Mouse (Mus musculus): ENCODE measurements at regions not wholly inside any gene's neighbourhood (a gene's known extent, or its start where the extent isn't known, plus 50 kb on each side); places are given as distances from the start of the nearest gene placed in this dataset.
A peak's percentile ranks its signal among the peaks of the same experiment; 100 is the strongest.

DNA sequence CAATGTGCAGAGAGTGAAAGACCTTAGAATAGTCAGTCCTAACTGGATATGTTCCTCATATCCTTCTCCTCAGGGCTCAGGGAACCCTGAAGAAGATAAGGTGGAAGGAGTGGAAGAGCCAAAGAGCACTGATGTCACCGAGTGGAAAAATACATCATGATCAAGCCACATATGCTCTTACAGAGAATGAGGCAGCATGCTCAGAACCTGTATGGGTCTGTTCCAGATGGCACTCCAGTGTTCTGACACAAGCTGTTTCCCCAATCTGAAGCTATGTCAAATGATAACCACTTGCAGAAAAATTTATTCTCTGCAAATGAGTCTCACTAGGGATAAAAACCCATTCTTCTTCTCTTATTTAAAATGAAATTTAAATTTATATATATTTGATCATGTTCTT, 572.6 kb upstream of the Robo2 start:
- ATAC-seq, result no peak
- Histone ChIP-seq H3K27me3 (no peaks in the 10 kb centered on the region), H3K4me1 (no peaks in the 10 kb centered on the region), H3K27ac (no peak overlapping the region), H3K4me3 (no peak overlapping the region), H3K36me3 (ENCODE audit: poor library complexity, severe bottlenecking) (no peaks in the 10 kb centered on the region), H3K9me3 (replicated peaks) (no peaks in the 10 kb centered on the region), H3K4me2 (no peak overlapping the region), H3K9ac (no peak overlapping the region)
- WGBS, result 90% methylated on average over 1 of the region's 1 CpGs

DNA sequence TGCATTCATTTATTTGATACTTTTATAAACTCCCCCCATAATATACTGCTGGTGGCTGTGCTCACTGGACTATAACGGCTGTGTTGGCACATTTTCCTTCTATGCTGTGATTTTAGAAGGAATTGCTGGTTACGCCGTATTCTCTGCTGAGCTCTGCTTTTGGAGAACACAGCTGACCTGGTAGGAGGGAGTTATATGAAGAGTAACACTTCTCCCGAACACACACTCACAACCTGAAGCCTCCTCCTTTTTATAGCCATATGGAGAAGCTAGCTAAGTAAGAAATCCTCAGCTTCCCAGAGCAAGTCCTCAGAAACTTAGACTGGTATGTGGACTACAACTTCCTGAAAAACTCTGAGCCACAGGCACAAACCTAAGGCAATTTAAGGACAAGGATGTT, 554.5 kb upstream of the Robo2 start:
- no peak overlapping the region for H3K4me3 ChIP-seq
- H3K4me1 ChIP-seq, result no peaks in the 10 kb centered on the region
- H3K9ac ChIP-seq, result no peak overlapping the region
- no peak for ATAC-seq
- no peak overlapping the region for H3K4me2 ChIP-seq
- H3K9me3 ChIP-seq (replicated peaks), result no peaks in the 10 kb centered on the region
- no peaks in the 10 kb centered on the region for H3K27me3 ChIP-seq
- no peaks in the 10 kb centered on the region for H3K36me3 ChIP-seq (ENCODE audit: poor library complexity, severe bottlenecking)
- no peak overlapping the region for H3K27ac ChIP-seq
- 94% methylated on average over 4 of the region's 4 CpGs for WGBS

DNA sequence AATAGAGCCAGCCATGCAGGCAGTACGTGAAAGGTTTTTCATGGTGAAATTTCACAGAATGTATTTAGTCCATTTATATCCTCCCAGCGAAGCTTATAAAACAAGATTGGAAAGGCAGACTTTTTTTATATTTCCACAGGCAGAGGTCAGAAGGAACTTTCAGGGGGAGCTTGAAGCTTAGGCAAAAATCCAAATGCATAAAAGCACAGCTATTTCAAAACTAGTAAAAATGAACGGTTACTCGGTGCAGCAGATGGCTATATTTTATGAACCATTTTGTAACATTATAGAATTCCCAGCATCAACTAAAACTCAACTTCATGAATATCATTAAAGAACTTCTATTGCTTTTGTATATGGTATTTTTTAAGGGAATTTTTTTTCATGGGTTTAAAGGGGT, 518.1 kb upstream of the Robo2 start:
- no peaks in the 10 kb centered on the region for H3K9me3 ChIP-seq (replicated peaks)
- ATAC-seq, result no peak
- H3K9ac ChIP-seq, result no peak overlapping the region
- H3K4me1 ChIP-seq, result no peaks in the 10 kb centered on the region
- H3K4me3 ChIP-seq, result no peak overlapping the region
- WGBS, result 86% methylated on average over 4 of the region's 4 CpGs
- no peaks in the 10 kb centered on the region for H3K36me3 ChIP-seq (ENCODE audit: poor library complexity, severe bottlenecking)
- no peak overlapping the region for H3K27ac ChIP-seq
- H3K27me3 ChIP-seq, result no peaks in the 10 kb centered on the region
- no peak overlapping the region for H3K4me2 ChIP-seq

DNA sequence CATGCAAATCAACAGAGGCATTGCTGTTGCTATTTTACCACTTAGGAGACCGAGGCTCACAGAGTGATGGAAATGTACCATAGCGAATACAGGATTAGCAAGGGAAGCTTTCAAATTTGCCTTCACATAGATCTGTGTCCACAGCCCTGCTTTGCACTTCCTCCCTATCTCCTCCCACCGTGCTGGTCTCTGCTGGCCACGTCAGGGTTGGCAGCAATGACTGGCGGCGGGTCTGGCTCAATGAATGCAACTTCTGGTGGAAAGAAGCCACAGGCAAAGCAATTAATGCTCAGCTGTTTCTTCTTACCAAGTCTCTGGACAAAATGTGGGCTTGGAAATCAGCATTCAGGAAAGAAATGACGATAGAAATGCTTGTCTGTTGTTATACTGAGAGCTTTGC, 489.2 kb upstream of the Robo2 start:
- Histone ChIP-seq H3K9me3 (replicated peaks) (no peaks in the 10 kb centered on the region), H3K4me2 (no peak overlapping the region), H3K27me3 (no peaks in the 10 kb centered on the region), H3K9ac (no peak overlapping the region), H3K27ac (no peak overlapping the region), H3K4me1 (no peaks in the 10 kb centered on the region), H3K36me3 (ENCODE audit: poor library complexity, severe bottlenecking) (no peaks in the 10 kb centered on the region), H3K4me3 (no peak overlapping the region)
- WGBS, result 51% methylated on average over 7 of the region's 7 CpGs
- peak; percentile 41; the same call in 1 of the 2 replicates for ATAC-seq

DNA sequence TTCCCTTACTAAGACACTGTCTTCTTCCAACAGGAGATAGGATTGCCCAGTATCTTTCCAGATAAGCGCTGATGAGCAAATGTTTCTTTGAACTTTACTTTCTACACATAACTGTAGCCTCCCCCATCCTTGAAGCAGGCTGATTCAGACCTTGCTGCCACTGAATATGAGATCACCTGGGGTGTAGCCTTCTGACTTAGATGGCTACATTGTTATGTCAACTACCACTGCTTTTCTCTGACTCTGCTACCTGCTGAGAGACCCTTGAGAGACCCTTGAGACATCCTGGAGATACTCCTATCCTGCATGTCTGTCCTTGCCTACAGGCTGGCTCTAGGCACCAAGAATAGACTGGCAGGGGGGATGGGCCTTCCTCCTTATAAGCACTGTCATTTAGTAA, 476.1 kb upstream of the Robo2 start:
- no peak for ATAC-seq
- no peak overlapping the region for H3K4me2 ChIP-seq
- H3K4me3 ChIP-seq, result no peak overlapping the region
- H3K36me3 ChIP-seq (ENCODE audit: poor library complexity, severe bottlenecking), result no peaks in the 10 kb centered on the region
- H3K27ac ChIP-seq, result no peak overlapping the region
- no peaks in the 10 kb centered on the region for H3K4me1 ChIP-seq
- H3K27me3 ChIP-seq, result no peaks in the 10 kb centered on the region
- no peak overlapping the region for H3K9ac ChIP-seq
- WGBS, result 26% methylated on average over 1 of the region's 1 CpGs
- H3K9me3 ChIP-seq (replicated peaks), result no peaks in the 10 kb centered on the region

DNA sequence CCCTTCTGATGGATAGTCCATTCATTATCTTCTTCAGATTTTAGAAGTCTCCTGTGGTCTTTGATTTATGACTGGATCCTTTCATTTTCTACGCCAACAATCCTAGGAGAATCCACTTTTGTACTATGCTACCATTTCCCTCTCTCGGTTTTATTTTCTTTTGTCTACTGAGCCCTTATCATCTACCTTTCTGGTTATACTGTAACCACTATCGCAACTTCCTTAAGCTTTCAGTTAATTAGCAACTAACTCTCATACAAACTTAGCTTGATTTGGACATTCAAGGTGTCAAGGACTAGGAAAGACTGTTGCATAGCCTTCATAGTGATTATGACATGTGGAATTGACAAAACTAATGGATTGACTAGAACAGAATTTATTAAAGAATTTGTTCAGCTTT, 467.0 kb upstream of the Robo2 start:
- WGBS, result 93% methylated on average over 3 of the region's 3 CpGs

DNA sequence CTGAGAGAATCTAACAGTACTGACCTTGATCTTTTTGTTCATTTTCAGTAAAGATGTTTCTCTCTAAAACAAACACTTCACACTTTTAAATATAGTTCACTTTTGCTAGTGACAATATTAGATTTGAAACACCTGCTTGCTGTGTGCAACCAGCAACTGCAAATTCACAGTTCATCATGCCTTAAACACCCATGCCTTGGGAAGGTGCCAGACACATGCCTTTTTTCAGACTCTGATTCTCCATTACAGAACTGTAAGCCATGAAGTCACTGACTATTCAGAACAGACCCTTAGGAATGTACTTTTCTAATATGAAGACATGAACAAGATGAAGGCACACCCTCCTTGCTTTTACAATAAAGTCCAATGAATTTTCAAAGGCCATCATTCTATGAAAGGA, 462.1 kb upstream of the Robo2 start:
- Histone ChIP-seq H3K4me2 (no peak overlapping the region), H3K27ac (no peak overlapping the region), H3K9me3 (replicated peaks) (no peaks in the 10 kb centered on the region), H3K9ac (no peak overlapping the region), H3K4me3 (no peak overlapping the region), H3K27me3 (no peaks in the 10 kb centered on the region), H3K36me3 (ENCODE audit: poor library complexity, severe bottlenecking) (no peaks in the 10 kb centered on the region), H3K4me1 (no peaks in the 10 kb centered on the region)
- ATAC-seq, result no peak

More for the DNA sequence above, 467.0 kb upstream of the Robo2 start:
- Histone ChIP-seq H3K27me3 (no peaks in the 10 kb centered on the region), H3K9me3 (replicated peaks) (no peaks in the 10 kb centered on the region), H3K4me2 (no peak overlapping the region), H3K4me3 (no peak overlapping the region), H3K36me3 (ENCODE audit: poor library complexity, severe bottlenecking) (no peaks in the 10 kb centered on the region), H3K9ac (no peak overlapping the region), H3K27ac (no peak overlapping the region), H3K4me1 (no peaks in the 10 kb centered on the region)
- ATAC-seq, result no peak

DNA sequence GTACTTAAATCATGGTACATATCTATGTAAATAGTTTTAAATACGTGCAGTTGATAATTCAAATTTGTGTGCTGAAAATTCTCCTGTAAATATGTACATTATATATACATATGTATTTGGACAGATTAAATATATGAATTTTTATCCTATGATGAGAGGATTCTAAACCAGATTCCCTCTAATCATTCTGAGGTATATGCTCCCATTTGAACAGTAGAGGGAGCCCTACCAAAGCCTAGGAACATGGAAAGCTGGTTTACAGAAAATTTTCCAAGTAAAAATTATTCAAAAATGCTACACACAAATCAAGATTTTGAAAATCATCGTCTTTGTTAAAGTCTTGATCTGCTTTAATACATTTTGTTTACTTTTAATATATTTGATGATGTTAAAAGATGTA, 446.1 kb upstream of the Robo2 start:
- Histone ChIP-seq H3K4me2 (no peak overlapping the region), H3K27ac (no peak overlapping the region), H3K4me3 (no peak overlapping the region), H3K27me3 (no peaks in the 10 kb centered on the region), H3K36me3 (ENCODE audit: poor library complexity, severe bottlenecking) (no peaks in the 10 kb centered on the region), H3K9ac (no peak overlapping the region), H3K4me1 (no peaks in the 10 kb centered on the region), H3K9me3 (replicated peaks) (no peaks in the 10 kb centered on the region)
- ATAC-seq, result 0 out of 2 replicates have a peak, but pooled peaks have one; percentile 24
- 21% methylated on average over 2 of the region's 2 CpGs for WGBS

DNA sequence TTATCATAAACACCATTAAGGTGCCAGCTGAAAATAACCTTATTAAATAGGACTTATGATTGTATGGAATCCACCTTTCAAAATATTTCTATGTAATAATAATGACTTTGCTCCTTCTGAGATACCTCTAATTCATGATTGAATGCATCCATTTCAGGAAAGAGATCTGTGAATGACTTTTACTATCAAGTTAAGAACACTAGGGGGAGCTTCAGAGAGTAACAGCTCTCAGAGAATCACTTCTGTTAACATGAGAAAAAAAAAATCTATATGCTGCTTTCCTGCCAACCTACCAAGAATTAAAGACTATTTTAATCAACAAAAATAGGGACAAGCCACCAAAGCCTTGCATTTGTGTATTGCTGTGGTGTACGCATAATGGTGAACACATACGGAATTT, 428.4 kb upstream of the Robo2 start:
- Histone ChIP-seq H3K4me3 (no peak overlapping the region), H3K36me3 (ENCODE audit: poor library complexity, severe bottlenecking) (no peaks in the 10 kb centered on the region), H3K9ac (no peak overlapping the region), H3K9me3 (replicated peaks) (no peaks in the 10 kb centered on the region), H3K4me1 (no peaks in the 10 kb centered on the region), H3K27me3 (no peaks in the 10 kb centered on the region), H3K4me2 (no peak overlapping the region), H3K27ac (no peak overlapping the region)
- WGBS, result 97% methylated on average over 2 of the region's 2 CpGs
- no peak for ATAC-seq

DNA sequence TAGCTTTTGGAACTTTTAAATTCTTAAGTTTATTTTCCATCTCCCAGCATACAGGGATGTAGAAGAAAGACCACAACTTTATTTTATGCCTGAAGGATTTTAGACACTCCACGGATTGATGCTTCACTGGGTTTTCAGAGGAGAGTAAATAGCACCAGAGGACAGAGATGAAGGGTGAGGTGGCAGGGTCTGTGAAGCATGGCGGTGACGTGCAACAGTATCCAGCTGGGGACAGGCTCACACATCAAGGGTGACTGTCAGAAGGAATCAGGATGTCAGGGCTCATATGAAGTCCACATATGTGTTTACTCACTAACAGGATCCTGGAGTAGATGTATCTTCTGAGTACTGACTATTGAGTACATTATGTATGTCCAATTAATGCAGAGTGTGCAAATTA, 402.8 kb upstream of the Robo2 start:
- H3K27me3 ChIP-seq, result no peaks in the 10 kb centered on the region
- H3K9ac ChIP-seq, result no peak overlapping the region
- no peaks in the 10 kb centered on the region for H3K36me3 ChIP-seq (ENCODE audit: poor library complexity, severe bottlenecking)
- WGBS, result 68% methylated on average over 3 of the region's 3 CpGs
- H3K27ac ChIP-seq, result no peak overlapping the region
- no peaks in the 10 kb centered on the region for H3K9me3 ChIP-seq (replicated peaks)
- H3K4me1 ChIP-seq, result no peaks in the 10 kb centered on the region
- no peak for ATAC-seq
- no peak overlapping the region for H3K4me3 ChIP-seq
- no peak overlapping the region for H3K4me2 ChIP-seq

DNA sequence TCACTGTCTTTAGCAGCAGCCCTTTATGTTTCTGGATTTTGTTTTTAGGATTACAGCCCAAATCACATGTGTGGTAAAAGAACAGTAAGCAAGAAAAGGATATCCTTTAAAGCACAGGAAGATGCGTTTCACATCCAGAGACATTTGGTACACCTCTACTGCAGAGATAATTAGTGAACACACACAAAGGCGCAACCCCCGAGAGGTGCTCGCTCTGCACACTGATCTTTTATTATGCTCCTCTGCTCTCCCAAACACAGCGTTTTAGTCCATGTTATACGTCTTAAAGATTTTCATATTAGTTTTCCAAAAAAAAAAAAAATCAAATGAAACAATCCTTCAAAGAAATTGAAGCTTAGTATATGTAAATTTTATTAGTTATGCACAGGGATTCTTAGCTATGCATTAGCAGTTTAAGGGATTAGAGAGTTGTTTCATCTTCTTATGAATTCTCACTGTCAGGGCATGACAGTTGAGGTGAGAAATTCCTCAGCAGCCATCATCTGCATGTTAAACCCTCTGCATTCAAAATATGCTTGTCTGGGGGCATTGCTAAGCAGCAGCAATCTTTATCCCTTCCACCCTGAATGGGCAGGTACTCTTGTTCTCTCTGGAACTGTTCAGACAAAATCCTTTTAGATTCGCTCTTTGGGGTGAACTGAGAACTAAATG, 397.7 kb upstream of the Robo2 start:
- H3K4me1 ChIP-seq, result no peaks in the 10 kb centered on the region
- H3K9me3 ChIP-seq (replicated peaks), result no peaks in the 10 kb centered on the region
- no peak overlapping the region for H3K4me3 ChIP-seq
- H3K27ac ChIP-seq, result no peak overlapping the region
- H3K27me3 ChIP-seq, result no peaks in the 10 kb centered on the region
- 44% methylated on average over 7 of the region's 7 CpGs for whole genome bisulfite sequencing
- no peak for ATAC-seq
- no peak overlapping the region for H3K9ac ChIP-seq
- H3K4me2 ChIP-seq, result no peak overlapping the region
- no peaks in the 10 kb centered on the region for H3K36me3 ChIP-seq (ENCODE audit: poor library complexity, severe bottlenecking)

DNA sequence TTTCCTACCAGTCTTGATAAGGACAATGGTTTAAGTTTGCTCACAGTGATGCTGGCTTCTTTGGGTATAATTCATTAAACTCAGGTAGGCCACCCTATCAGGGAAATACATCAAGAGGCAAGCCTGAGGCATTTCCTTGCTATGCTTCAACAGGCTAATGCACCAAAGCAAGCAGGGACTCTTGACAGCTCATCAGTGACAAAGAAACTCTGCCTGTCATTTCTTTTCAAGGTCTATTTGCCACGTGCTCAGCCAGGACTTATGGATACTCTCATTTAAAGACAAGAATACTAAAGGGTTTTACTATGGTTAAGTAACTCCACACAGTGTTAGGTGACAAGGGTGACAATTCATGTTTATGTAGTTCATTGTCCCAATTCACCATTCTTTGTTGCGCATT, 395.1 kb upstream of the Robo2 start:
- no peak overlapping the region for H3K27ac ChIP-seq
- H3K4me1 ChIP-seq, result no peaks in the 10 kb centered on the region
- no peaks in the 10 kb centered on the region for H3K9me3 ChIP-seq (replicated peaks)
- no peak for ATAC-seq
- no peak overlapping the region for H3K4me3 ChIP-seq
- H3K4me2 ChIP-seq, result no peak overlapping the region
- WGBS, result 51% methylated on average over 2 of the region's 2 CpGs
- H3K27me3 ChIP-seq, result no peaks in the 10 kb centered on the region
- H3K9ac ChIP-seq, result no peak overlapping the region
- no peaks in the 10 kb centered on the region for H3K36me3 ChIP-seq (ENCODE audit: poor library complexity, severe bottlenecking)

DNA sequence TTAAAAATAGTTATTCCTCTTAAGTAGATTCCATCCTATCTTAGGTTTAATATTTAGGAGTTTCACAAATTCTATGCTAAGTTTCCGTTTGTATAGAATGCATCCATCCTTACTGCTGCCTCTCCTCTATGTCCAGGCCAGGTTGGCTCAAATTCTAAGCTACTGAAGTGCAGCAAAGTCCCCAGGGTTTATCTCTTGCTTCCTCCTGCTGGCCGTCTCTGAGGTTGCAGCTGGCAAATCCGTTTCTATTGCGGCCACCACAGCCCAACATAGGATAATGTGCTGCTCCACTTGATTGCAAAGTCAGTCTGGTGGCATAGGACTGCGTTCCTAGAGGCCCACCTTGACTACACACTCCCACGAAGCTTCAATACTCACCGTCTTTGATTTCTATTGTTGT, 389.7 kb upstream of the Robo2 start:
- Histone ChIP-seq H3K4me3 (no peak overlapping the region), H3K9me3 (replicated peaks) (no peaks in the 10 kb centered on the region), H3K4me1 (no peaks in the 10 kb centered on the region), H3K9ac (no peak overlapping the region), H3K36me3 (ENCODE audit: poor library complexity, severe bottlenecking) (no peaks in the 10 kb centered on the region), H3K27me3 (no peaks in the 10 kb centered on the region), H3K4me2 (no peak overlapping the region), H3K27ac (no peak overlapping the region)
- ATAC-seq, result peak; percentile 85
- 14% methylated on average over 7 of the region's 7 CpGs for WGBS
